Comparison of ENCODE assay signal across 29 mouse cellular contexts in the genomic region with DNA sequence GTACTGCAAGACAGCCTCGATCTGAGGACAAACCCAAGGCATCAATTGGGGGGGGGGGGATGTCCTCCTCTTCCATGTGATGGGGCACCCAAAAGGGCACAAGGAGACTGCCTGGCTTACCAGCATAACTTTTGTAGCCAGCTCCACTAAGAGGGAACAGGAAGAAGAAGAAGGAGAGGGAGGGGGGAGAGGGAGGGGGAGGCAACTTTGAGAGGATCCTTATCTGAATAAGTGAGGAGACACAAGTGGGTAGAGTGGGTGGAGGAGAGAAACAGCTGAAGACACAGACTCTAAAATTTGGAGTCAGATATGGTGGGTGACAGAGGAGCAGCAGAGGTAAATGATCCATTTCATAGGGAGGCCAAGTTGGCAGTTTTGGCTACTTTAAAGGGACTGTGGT. TPM values are rescaled to one million over a fixed set of nuclear protein-coding genes. Genes with fewer than 3 reads are reported as not detected.
DNase-seq lines count a peak whose midpoint lies in the region; ATAC-seq and TF ChIP-seq lines count a peak whose summit lies in the region.
"Had no signal": no experiment of that assay in that cellular context is flagged by ENCODE, and none has a peak within 500 bp of the region (broad histone marks: within the 10 kb centered on the region; RNA-seq: fewer than 3 reads in every experiment).

No protein-coding gene starts in this region.

- WGBS in forebrain, embryonic 11.5 days, result 85% methylated on average over 1 of the region's 1 CpGs
- WGBS in forebrain, postnatal 0 days, result 88% methylated on average over 1 of the region's 1 CpGs
- WGBS in liver, embryonic 12.5 days (ENCODE audit: insufficient replicate concordance), result 50% methylated on average over 1 of the region's 1 CpGs
- WGBS in liver, embryonic 14.5 days (ENCODE audit: insufficient replicate concordance), result 44% methylated on average over 1 of the region's 1 CpGs

- no peak overlapping the region for H3K4me3 ChIP-seq in forebrain, embryonic 11.5 days (ENCODE audit: low read depth, low read length)
- H3K4me3 ChIP-seq in forebrain, postnatal 0 days (ENCODE audit: low read depth, low read length), result no peak overlapping the region
- no peak overlapping the region for H3K4me3 ChIP-seq in liver, embryonic 12.5 days
- H3K4me3 ChIP-seq in liver, embryonic 14.5 days (ENCODE audit: insufficient read depth in 1 of 2, low read depth in 2 of 2, low read length in 2 of 2), result no peak overlapping the region
- H3K4me3 ChIP-seq: embryonic facial prominence, embryonic 12.5 days; forebrain, embryonic 12.5 days; heart, adult 2 months; heart, embryonic 15.5 days; hindbrain, embryonic 10.5 days; intestine, embryonic 15.5 days had no signal

- H3K36me3 ChIP-seq in forebrain, embryonic 11.5 days (ENCODE audit: control insufficient read depth, insufficient read depth, low read length), result no peaks in the 10 kb centered on the region
- no peaks in the 10 kb centered on the region for H3K36me3 ChIP-seq in forebrain, postnatal 0 days (ENCODE audit: insufficient read depth)
- H3K36me3 ChIP-seq in liver, embryonic 12.5 days, result no peaks in the 10 kb centered on the region
- H3K36me3 ChIP-seq in liver, embryonic 14.5 days (replicated peaks; ENCODE audit: control insufficient read depth, insufficient read depth, low read depth), result no peaks in the 10 kb centered on the region
- H3K36me3 ChIP-seq: embryonic facial prominence, embryonic 12.5 days; forebrain, embryonic 12.5 days; G1E; heart, embryonic 15.5 days; hindbrain, embryonic 10.5 days; intestine, embryonic 15.5 days had no signal

- no peak overlapping the region for H3K4me2 ChIP-seq in forebrain, embryonic 11.5 days (ENCODE audit: low read depth, low read length, severe bottlenecking)
- no peak overlapping the region for H3K4me2 ChIP-seq in forebrain, postnatal 0 days (ENCODE audit: low read depth)
- peak overlapping the region; percentile 17; the same call in 1 of the 2 replicates for H3K4me2 ChIP-seq in liver, embryonic 12.5 days
- H3K4me2 ChIP-seq in liver, embryonic 14.5 days (ENCODE audit: low read depth), result no peak overlapping the region
- H3K4me2 ChIP-seq: embryonic facial prominence, embryonic 12.5 days; forebrain, embryonic 12.5 days; heart, embryonic 11.5 days; heart, embryonic 15.5 days; hindbrain, embryonic 14.5 days; intestine, embryonic 15.5 days had no signal

- no peaks in the 10 kb centered on the region for H3K27me3 ChIP-seq in forebrain, embryonic 11.5 days (ENCODE audit: control insufficient read depth, insufficient read depth, low read length)
- H3K27me3 ChIP-seq in forebrain, postnatal 0 days (ENCODE audit: insufficient read depth, low read length), result no peaks in the 10 kb centered on the region
- no peaks in the 10 kb centered on the region for H3K27me3 ChIP-seq in liver, embryonic 12.5 days (replicated peaks)
- H3K27me3 ChIP-seq in liver, embryonic 14.5 days (ENCODE audit: control insufficient read depth, insufficient read depth, low read length), result no peaks in the 10 kb centered on the region
- H3K27me3 ChIP-seq: embryonic facial prominence, embryonic 12.5 days; heart, embryonic 15.5 days; intestine, embryonic 15.5 days; Patski had no signal

- H3K9ac ChIP-seq in forebrain, embryonic 11.5 days (ENCODE audit: low read length), result no peak overlapping the region
- H3K9ac ChIP-seq in forebrain, postnatal 0 days, result no peak overlapping the region
- no peak overlapping the region for H3K9ac ChIP-seq in liver, embryonic 12.5 days
- H3K9ac ChIP-seq in liver, embryonic 14.5 days (replicated peaks), result no peak overlapping the region
- H3K9ac ChIP-seq: embryonic facial prominence, embryonic 12.5 days; forebrain, embryonic 12.5 days; heart, embryonic 15.5 days; hindbrain, embryonic 14.5 days; intestine, embryonic 15.5 days had no signal

- DNase-seq in forebrain, embryonic 11.5 days (ENCODE audit: low spot score), result peak; percentile 6
- DNase-seq in forebrain, postnatal 0 days, result no peak
- DNase-seq in liver, result no peak
- no peak for DNase-seq in liver, embryonic 14.5 days (ENCODE audit: low read depth in 3 of 3, low spot score in 3 of 3)
- DNase-seq in right cerebral cortex, postnatal 4 days, result no peak
- DNase-seq in ovary, postnatal 14 days (ENCODE audit: low spot score), result no peak
- DNase-seq: adrenal gland, adult 2 months; adrenal gland, postnatal 36 days; B cell, adult 2 months; cerebellum, adult 11-12 months; cerebellum, adult 9-10 months; cerebellum, postnatal 25 days; gastrocnemius, postnatal 36 days; heart, adult 2 months; heart, postnatal 14 days had no signal

- ATAC-seq in forebrain, embryonic 11.5 days (replicated peaks; ENCODE audit: low FRiP score), result no peak
- no peak for ATAC-seq in forebrain, postnatal 0 days
- ATAC-seq in liver, embryonic 12.5 days, result peak; percentile 74
- peak; percentile 47; the same call in 1 of the 2 replicates for ATAC-seq in liver, embryonic 14.5 days (ENCODE audit: insufficient read depth)
- no peak for ATAC-seq in megakaryocyte, adult 5-6 weeks (ENCODE audit: poor library complexity, severe bottlenecking)
- ATAC-seq: activated CD4-positive, CD25-positive, alpha-beta regulatory T cell, adult 4 months; CD4-positive, CD25-positive, alpha-beta regulatory T cell, adult 4 months; forebrain, embryonic 16.5 days; intestine, embryonic 15.5 days; Patski had no signal

- no peak for TF ChIP-seq EP300 in liver, embryonic 14.5 days (IDR thresholded peaks at IDR 0.05; ENCODE audit: low read depth)

- no peaks in the 10 kb centered on the region for H3K4me1 ChIP-seq in forebrain, embryonic 11.5 days (replicated peaks; ENCODE audit: control insufficient read depth, insufficient read depth, low read length)
- no peaks in the 10 kb centered on the region for H3K4me1 ChIP-seq in forebrain, postnatal 0 days (ENCODE audit: insufficient read depth)
- peaks cover 35% of the 10 kb centered on the region for H3K4me1 ChIP-seq in liver, embryonic 12.5 days
- H3K4me1 ChIP-seq in liver, embryonic 14.5 days (replicated peaks; ENCODE audit: control insufficient read depth in 2 of 2, insufficient read depth in 2 of 2, low read length in 1 of 2), result peaks cover 0 to 17% of the 10 kb centered on the region in 2 experiments; a peak in 2 of 4 replicates
- H3K4me1 ChIP-seq: embryonic facial prominence, embryonic 12.5 days; forebrain, embryonic 12.5 days; heart, embryonic 15.5 days; hindbrain, embryonic 10.5 days; intestine, embryonic 15.5 days had no signal

- H3K9me3 ChIP-seq in forebrain, embryonic 11.5 days (ENCODE audit: control insufficient read depth, low read length), result no peaks in the 10 kb centered on the region
- H3K9me3 ChIP-seq in forebrain, postnatal 0 days (ENCODE audit: low read length), result no peaks in the 10 kb centered on the region
- no peaks in the 10 kb centered on the region for H3K9me3 ChIP-seq in liver, embryonic 12.5 days (replicated peaks)
- no peaks in the 10 kb centered on the region for H3K9me3 ChIP-seq in liver, embryonic 14.5 days (ENCODE audit: control insufficient read depth, low read length)
- H3K9me3 ChIP-seq: embryonic facial prominence, embryonic 12.5 days; forebrain, embryonic 12.5 days; G1E; heart, embryonic 15.5 days; hindbrain, embryonic 10.5 days; intestine, embryonic 15.5 days had no signal

- no peak for TF ChIP-seq CTCF in forebrain, postnatal 0 days (IDR thresholded peaks at IDR 0.05; ENCODE audit: low read depth)
- TF ChIP-seq CTCF in liver, embryonic 14.5 days (IDR thresholded peaks at IDR 0.05; ENCODE audit: low read depth), result no peak

- no peak overlapping the region for H3K27ac ChIP-seq in forebrain, embryonic 11.5 days (ENCODE audit: low read depth, low read length)
- H3K27ac ChIP-seq in forebrain, postnatal 0 days (ENCODE audit: low read depth, low read length), result no peak overlapping the region
- no peak overlapping the region for H3K27ac ChIP-seq in liver, embryonic 12.5 days
- H3K27ac ChIP-seq in liver, embryonic 14.5 days, result no peak overlapping the region
- H3K27ac ChIP-seq: embryonic facial prominence, embryonic 12.5 days; forebrain, embryonic 12.5 days; heart, adult 2 months; heart, embryonic 15.5 days; hindbrain, embryonic 10.5 days; hindbrain, embryonic 14.5 days; intestine, embryonic 15.5 days had no signal

RNA-seq across cellular contexts. Expression of a gene that starts 12.0 kb away (rescaled TPM):
- 211 and 215 TPM in 2 replicates for polyA plus RNA-seq in forebrain, embryonic 11.5 days (2014; fragmentation: Nextera tagmentation; extraction: Ambion mirVana)
- 52.5 and 58.6 TPM in 2 replicates for total RNA-seq in forebrain, postnatal 0 days (2014; rRNA removed)
- 76.8 and 87.6 TPM in 2 replicates for polyA plus RNA-seq in forebrain, postnatal 0 days (2015; fragmentation: Nextera tagmentation; extraction: Ambion mirVana)
- 139 and 141 TPM in 2 replicates for polyA plus RNA-seq in liver, embryonic 12.5 days (2016; fragmentation: Nextera tagmentation; extraction: Ambion mirVana)
- 31.8 and 53.2 TPM in 2 replicates for polyA plus RNA-seq in liver, embryonic 14.5 days (2012; rRNA removed)
- 115 and 132 TPM in 2 replicates for polyA plus RNA-seq in liver, embryonic 14.5 days (2014; fragmentation: Nextera tagmentation; extraction: Ambion mirVana)
- total RNA-seq in megakaryocyte, adult 5-6 weeks (2015), result 152 and 195 TPM in 2 replicates
- total RNA-seq in megakaryocyte, adult 5-6 weeks (2017), result 146 and 152 TPM in 2 replicates

RNA-seq across cellular contexts. Expression of a gene that starts 16.3 kb away (rescaled TPM):
- 47.4 and 50.8 TPM in 2 replicates for polyA plus RNA-seq in forebrain, embryonic 11.5 days (2014; fragmentation: Nextera tagmentation; extraction: Ambion mirVana)
- total RNA-seq in forebrain, postnatal 0 days (2014; rRNA removed), result 49.1 and 54.1 TPM in 2 replicates
- 51.3 and 60.9 TPM in 2 replicates for polyA plus RNA-seq in forebrain, postnatal 0 days (2015; fragmentation: Nextera tagmentation; extraction: Ambion mirVana)
- 6.2 and 7.2 TPM in 2 replicates for polyA plus RNA-seq in liver, embryonic 12.5 days (2016; fragmentation: Nextera tagmentation; extraction: Ambion mirVana)
- polyA plus RNA-seq in liver, embryonic 14.5 days (2012; rRNA removed), result 1.6 and 2.0 TPM in 2 replicates
- 2.3 and 2.4 TPM in 2 replicates for polyA plus RNA-seq in liver, embryonic 14.5 days (2014; fragmentation: Nextera tagmentation; extraction: Ambion mirVana)
- total RNA-seq in megakaryocyte, adult 5-6 weeks (2015), result 0.38 and 1.8 TPM in 2 replicates
- total RNA-seq in megakaryocyte, adult 5-6 weeks (2017), result 0.16 and 0.22 TPM in 2 replicates
- polyA plus RNA-seq: G1E had no signal

RNA-seq across cellular contexts. Expression of a gene that starts 40.8 kb away (rescaled TPM):
- 57.5 and 59.7 TPM in 2 replicates for polyA plus RNA-seq in forebrain, embryonic 11.5 days (2014; fragmentation: Nextera tagmentation; extraction: Ambion mirVana)
- 44.2 and 50.8 TPM in 2 replicates for total RNA-seq in forebrain, postnatal 0 days (2014; rRNA removed)
- polyA plus RNA-seq in forebrain, postnatal 0 days (2015; fragmentation: Nextera tagmentation; extraction: Ambion mirVana), result 65.6 and 97.7 TPM in 2 replicates
- 33.0 and 33.3 TPM in 2 replicates for polyA plus RNA-seq in liver, embryonic 12.5 days (2016; fragmentation: Nextera tagmentation; extraction: Ambion mirVana)
- polyA plus RNA-seq in liver, embryonic 14.5 days (2012; rRNA removed), result 3.9 and 5.0 TPM in 2 replicates
- 20.0 and 23.4 TPM in 2 replicates for polyA plus RNA-seq in liver, embryonic 14.5 days (2014; fragmentation: Nextera tagmentation; extraction: Ambion mirVana)
- total RNA-seq in megakaryocyte, adult 5-6 weeks (2015), result 27.5 and 39.2 TPM in 2 replicates
- 53.6 and 67.2 TPM in 2 replicates for total RNA-seq in megakaryocyte, adult 5-6 weeks (2017)

Comparison
In these comparisons a context has a peak if more than half of its experiments do, and no peak if none do; other contexts are left out.
1. ATAC-seq: peak in liver, embryonic 12.5 days (single experiment) and liver, embryonic 14.5 days (single experiment); none in forebrain, embryonic 11.5 days (single experiment), forebrain, postnatal 0 days (single experiment) and megakaryocyte, adult 5-6 weeks (single experiment).